Mouse (Mus musculus): ENCODE measurements around the gene Sytl1. TPM values are rescaled to one million over a fixed set of nuclear protein-coding genes. Genes with fewer than 3 reads are reported as not detected.

Sytl1 gene
- polyA plus RNA-seq, 1 experiment = 1.1 TPM

GRCm38 (mm10) chr4:133223875-133224274, 39.0 kb downstream of the Sytl1 start:
- no peak for TF ChIP-seq POLR2A (IDR thresholded peaks at IDR 0.05; ENCODE audit: low read depth, low read length)
- no peak for TF ChIP-seq CTCF (IDR thresholded peaks at IDR 0.05; ENCODE audit: borderline replicate concordance, insufficient read depth, low read length)
- Histone ChIP-seq H3K4me3 (ENCODE audit: insufficient read depth, low read length) (no peak overlapping the region), H3K27ac (ENCODE audit: insufficient read depth, low read length) (no peak overlapping the region), H3K4me1 (ENCODE audit: control insufficient read depth, insufficient read depth, low read length) (no peaks in the 10 kb centered on the region)

GRCm38 (mm10) chr4:133221701-133222100, 41.2 kb downstream of the Sytl1 start:
- H3K4me3 ChIP-seq (ENCODE audit: insufficient read depth, low read length) = no peak overlapping the region
- H3K4me1 ChIP-seq (ENCODE audit: control insufficient read depth, insufficient read depth, low read length) = no peaks in the 10 kb centered on the region
- TF ChIP-seq POLR2A (IDR thresholded peaks at IDR 0.05; ENCODE audit: low read depth, low read length) (no peak), CTCF (IDR thresholded peaks at IDR 0.05; ENCODE audit: borderline replicate concordance, insufficient read depth, low read length) (no peak)
- no peak overlapping the region for H3K27ac ChIP-seq (ENCODE audit: insufficient read depth, low read length)

GRCm38 (mm10) chr4:133220656-133221055, 42.3 kb downstream of the Sytl1 start:
- TF ChIP-seq CTCF (IDR thresholded peaks at IDR 0.05; ENCODE audit: borderline replicate concordance, insufficient read depth, low read length) = no peak
- TF ChIP-seq POLR2A (IDR thresholded peaks at IDR 0.05; ENCODE audit: low read depth, low read length) = no peak
- Histone ChIP-seq H3K4me3 (ENCODE audit: insufficient read depth, low read length) (no peak overlapping the region), H3K27ac (ENCODE audit: insufficient read depth, low read length) (no peak overlapping the region), H3K4me1 (ENCODE audit: control insufficient read depth, insufficient read depth, low read length) (no peaks in the 10 kb centered on the region)

- Histone ChIP-seq H3K4me3 (ENCODE audit: insufficient read depth, low read length) (no peak overlapping the region), H3K27ac (ENCODE audit: insufficient read depth, low read length) (no peak overlapping the region), H3K4me1 (ENCODE audit: control insufficient read depth, insufficient read depth, low read length) (no peaks in the 10 kb centered on the region)
- TF ChIP-seq POLR2A (IDR thresholded peaks at IDR 0.05; ENCODE audit: low read depth, low read length) = no peak
- TF ChIP-seq CTCF (IDR thresholded peaks at IDR 0.05; ENCODE audit: borderline replicate concordance, insufficient read depth, low read length) = no peak
Observed at GRCm38 (mm10) chr4:133218745-133219144, 44.2 kb downstream of the Sytl1 start.

- H3K27ac ChIP-seq (ENCODE audit: insufficient read depth, low read length) = no peak overlapping the region
- H3K4me1 ChIP-seq (ENCODE audit: control insufficient read depth, insufficient read depth, low read length) = peaks cover 3% of the 10 kb centered on the region; the same call in 1 of the 2 replicates
- no peak overlapping the region for H3K4me3 ChIP-seq (ENCODE audit: insufficient read depth, low read length)
- TF ChIP-seq POLR2A (IDR thresholded peaks at IDR 0.05; ENCODE audit: low read depth, low read length) = no peak
- peak; percentile 76; the same call in 1 of the 2 replicates for TF ChIP-seq CTCF (IDR thresholded peaks at IDR 0.05; ENCODE audit: borderline replicate concordance, insufficient read depth, low read length)
Observed at GRCm38 (mm10) chr4:133217641-133218040, 45.3 kb downstream of the Sytl1 start.

GRCm38 (mm10) chr4:133213661-133214060, 49.3 kb downstream of the Sytl1 start:
- peaks cover 3% of the 10 kb centered on the region; the same call in 1 of the 2 replicates for H3K4me1 ChIP-seq (ENCODE audit: control insufficient read depth, insufficient read depth, low read length)
- no peak overlapping the region for H3K27ac ChIP-seq (ENCODE audit: insufficient read depth, low read length)
- TF ChIP-seq POLR2A (IDR thresholded peaks at IDR 0.05; ENCODE audit: low read depth, low read length) (no peak), CTCF (IDR thresholded peaks at IDR 0.05; ENCODE audit: borderline replicate concordance, insufficient read depth, low read length) (no peak)
- no peak overlapping the region for H3K4me3 ChIP-seq (ENCODE audit: insufficient read depth, low read length)

GRCm38 (mm10) chr4:133213268-133213590, 49.7 kb downstream of the Sytl1 start:
- TF ChIP-seq CTCF (IDR thresholded peaks at IDR 0.05; ENCODE audit: borderline replicate concordance, insufficient read depth, low read length) = no peak
- TF ChIP-seq POLR2A (IDR thresholded peaks at IDR 0.05; ENCODE audit: low read depth, low read length) = no peak
- no peak overlapping the region for H3K27ac ChIP-seq (ENCODE audit: insufficient read depth, low read length)
- peaks cover 3% of the 10 kb centered on the region; the same call in 1 of the 2 replicates for H3K4me1 ChIP-seq (ENCODE audit: control insufficient read depth, insufficient read depth, low read length)
- H3K4me3 ChIP-seq (ENCODE audit: insufficient read depth, low read length) = no peak overlapping the region

- TF ChIP-seq POLR2A (IDR thresholded peaks at IDR 0.05; ENCODE audit: low read depth, low read length) = no peak
- no peak for TF ChIP-seq CTCF (IDR thresholded peaks at IDR 0.05; ENCODE audit: borderline replicate concordance, insufficient read depth, low read length)
- H3K4me3 ChIP-seq (ENCODE audit: insufficient read depth, low read length) = peak overlapping the region; percentile 55
- no peak overlapping the region for H3K27ac ChIP-seq (ENCODE audit: insufficient read depth, low read length)
- peaks cover 3% of the 10 kb centered on the region; the same call in 1 of the 2 replicates for H3K4me1 ChIP-seq (ENCODE audit: control insufficient read depth, insufficient read depth, low read length)
Observed at GRCm38 (mm10) chr4:133212562-133213267, 50.2 kb downstream of the Sytl1 start.

- TF ChIP-seq POLR2A (IDR thresholded peaks at IDR 0.05; ENCODE audit: low read depth, low read length) (no peak), CTCF (IDR thresholded peaks at IDR 0.05; ENCODE audit: borderline replicate concordance, insufficient read depth, low read length) (no peak)
- H3K27ac ChIP-seq (ENCODE audit: insufficient read depth, low read length) = no peak within 1 kb of the TSS
- H3K4me1 ChIP-seq (ENCODE audit: control insufficient read depth, insufficient read depth, low read length) = peaks cover 3% of the 10 kb centered on the region; the same call in 1 of the 2 replicates
- H3K4me3 ChIP-seq (ENCODE audit: insufficient read depth, low read length) = peak within 1 kb of the TSS; percentile 55
Observed at GRCm38 (mm10) chr4:133211751-133212561, 51.0 kb downstream of the Sytl1 start, which contains the start of the genes Cd164l2 and Gpr3. Gene Cd164l2, plus strand, starts transcription at chr4:133212131. Gene Gpr3, minus strand, starts transcription at chr4:133212536.
